Comparison of ENCODE assay signal across 9 mouse cellular contexts in genomic region chr6:100327050-100327449, GRCm38 (mm10). TPM values are rescaled to one million over a fixed set of nuclear protein-coding genes. Genes with fewer than 3 reads are reported as not detected.
A peak's percentile ranks its signal among the peaks of the same experiment; 100 is the strongest.
DNase-seq lines count a peak whose midpoint lies in the region; ATAC-seq lines count a peak whose summit lies in the region.
"Had no signal": no experiment of that assay in that cellular context is flagged by ENCODE, and none has a peak within 500 bp of the region (broad histone marks: within the 10 kb centered on the region; RNA-seq: fewer than 3 reads in every experiment).

No protein-coding gene starts in this region.

- H3K4me2 ChIP-seq in heart, embryonic 12.5 days: no peak overlapping the region
- H3K4me2 ChIP-seq: embryonic facial prominence, embryonic 12.5 days had no signal

- ATAC-seq in heart, embryonic 12.5 days (ENCODE audit: insufficient number of reproducible peaks, low FRiP score): no peak
- no peak for ATAC-seq in activated CD4-positive, CD25-positive, alpha-beta regulatory T cell, adult 4 months

- no peak overlapping the region for H3K4me3 ChIP-seq in heart, embryonic 12.5 days
- H3K4me3 ChIP-seq: embryonic facial prominence, embryonic 12.5 days had no signal

- no peak overlapping the region for H3K9ac ChIP-seq in heart, embryonic 12.5 days
- H3K9ac ChIP-seq: embryonic facial prominence, embryonic 12.5 days had no signal

- no peak overlapping the region for H3K27ac ChIP-seq in heart, embryonic 12.5 days (ENCODE audit: poor library complexity, severe bottlenecking)
- H3K27ac ChIP-seq: embryonic facial prominence, embryonic 12.5 days had no signal

- H3K9me3 ChIP-seq in heart, embryonic 12.5 days (replicated peaks): no peaks in the 10 kb centered on the region
- H3K9me3 ChIP-seq: embryonic facial prominence, embryonic 12.5 days had no signal

- intact Hi-C loops in heart, postnatal 14 days (cut with DNase I): no loop called here

- H3K36me3 ChIP-seq in heart, embryonic 12.5 days: no peaks in the 10 kb centered on the region
- H3K36me3 ChIP-seq: embryonic facial prominence, embryonic 12.5 days had no signal

- peaks cover 16% of the 10 kb centered on the region for H3K27me3 ChIP-seq in heart, embryonic 12.5 days (replicated peaks)
- H3K27me3 ChIP-seq: embryonic facial prominence, embryonic 12.5 days had no signal

- DNase-seq in heart, adult 11 months: peak; percentile 99
- DNase-seq in cerebellum, postnatal 14 days: peak; percentile 46 to 52
- peak; percentile 82 to 87 for DNase-seq in heart, postnatal 14 days
- DNase-seq in left cerebral cortex, adult 18-20 months (ENCODE audit: low spot score in 2 of 2): peak; percentile 63 to 76
- peak; percentile 75 to 80 for DNase-seq in right cerebral cortex, postnatal 10 days (ENCODE audit: low spot score in 2 of 2)
- no peak for DNase-seq in retina, postnatal 1 day

- WGBS in heart, embryonic 12.5 days: 55% methylated on average over 5 of the region's 5 CpGs

- H3K4me1 ChIP-seq in heart, embryonic 12.5 days (replicated peaks): no peaks in the 10 kb centered on the region
- H3K4me1 ChIP-seq: embryonic facial prominence, embryonic 12.5 days had no signal

RNA-seq across cellular contexts. Expression of gene Rybp, which starts 39.8 kb away (rescaled TPM):
- 17.1 and 18.0 TPM in 2 replicates for polyA plus RNA-seq in heart, embryonic 12.5 days (2016; fragmentation: Nextera tagmentation; extraction: Ambion mirVana)
- 10 to 100 TPM; 16.7 to 17.6 TPM for total RNA-seq in heart, postnatal 14 days (2021)
- total RNA-seq in left cerebral cortex, adult 18-20 months (2021): 10 to 100 TPM; 48.7 to 59.4 TPM
- polyA plus RNA-seq in activated CD4-positive, CD25-positive, alpha-beta regulatory T cell, adult 4 months (2017; shearing (Covaris generic)): 1 to 10 TPM; 8.2 to 8.4 TPM
